Mouse (Mus musculus) hindbrain, embryonic 15.5 days (tissue): ENCODE data around the gene Ube3b. TPM values are rescaled to one million over a fixed set of nuclear protein-coding genes. Genes with fewer than 3 reads are reported as not detected.

Experiments used
- ATAC-seq: fragments of 200-750 bp; cut with Nextera tagmentation; 2 replicates; pipeline ENCODE4 v1.8.0; 2017; ENCODE audit warnings: low read depth, moderate number of reproducible peaks, moderate TSS enrichment; ENCODE audit not compliant: low FRiP score
- H3K27ac ChIP-seq: fragments of 300-500 bp; sonication (generic); replicated peaks from 2 replicates; pipeline ENCODE4 v1.5.1; 2015; ENCODE audit warnings: mild to moderate bottlenecking, inconsistent platforms
- H3K27me3 ChIP-seq: fragments of 300-500 bp; sonication (generic); 2 replicates; pipeline ENCODE4 v1.6.1; 2015; ENCODE audit warnings: control low read depth, inconsistent platforms
- H3K36me3 ChIP-seq: fragments of 300-500 bp; sonication (generic); 2 replicates; pipeline ENCODE4 v1.6.1; 2015; ENCODE audit warnings: control low read depth, inconsistent platforms
- H3K4me1 ChIP-seq: fragments of 300-500 bp; sonication (generic); replicated peaks from 2 replicates; pipeline ENCODE4 v1.6.1; 2015; ENCODE audit warnings: control low read depth, inconsistent platforms
- H3K4me2 ChIP-seq: fragments of 300-500 bp; sonication (generic); 2 replicates; pipeline ENCODE4 v1.6.1; 2015; ENCODE audit warnings: moderate library complexity, mild to moderate bottlenecking, inconsistent platforms
- H3K4me3 ChIP-seq: fragments of 300-500 bp; sonication (generic); 2 replicates; pipeline ENCODE4 v1.5.1; 2015; ENCODE audit warnings: mild to moderate bottlenecking, inconsistent platforms
- H3K9ac ChIP-seq: fragments of 300-500 bp; sonication (generic); 2 replicates; pipeline ENCODE4 v1.6.1; 2015; ENCODE audit warnings: inconsistent platforms
- H3K9me3 ChIP-seq: fragments of 300-500 bp; sonication (generic); 2 replicates; pipeline ENCODE4 v1.6.1; 2016; ENCODE audit warnings: control low read depth, inconsistent platforms
- WGBS: fragments of 180-500 bp; shearing (Covaris S2); methylation state at CpG from one replicate; pipeline ENCODE4 v1.1.7; 2015; 5-methylcytosine and 5-hydroxymethylcytosine counted together
- polyA plus RNA-seq: library from polyadenylated mRNA; unstranded; fragments of >200 nt; fragmentation: Nextera tagmentation; extraction: Ambion mirVana; gene quantifications from 2 replicates; pipeline ENCODE4 v1.2.1, GENCODE M21; 2015

Ube3b gene
- polyA plus RNA-seq, 1 experiment from 2014 or later: 41.3 TPM

- H3K4me2 ChIP-seq: no peak overlapping the region
- no peaks in the 10 kb centered on the region; the same call in 1 of the 2 replicates for H3K36me3 ChIP-seq
- no peak overlapping the region for H3K4me3 ChIP-seq
- 0 out of 2 replicates have a peak, but pooled peaks cover 2% of the 10 kb centered on the region for H3K4me1 ChIP-seq
- no peak overlapping the region for H3K9ac ChIP-seq
- 84% methylated on average over 14 of the region's 14 CpGs for WGBS
- ATAC-seq: no peak
- no peak overlapping the region for H3K27ac ChIP-seq
- H3K9me3 ChIP-seq: no peaks in the 10 kb centered on the region
- H3K27me3 ChIP-seq: no peaks in the 10 kb centered on the region
Measured at GRCm38 (mm10) chr5:114435588-114435987, 55.2 kb downstream of the Ube3b start.

- Histone ChIP-seq H3K27me3 (no peaks in the 10 kb centered on the region), H3K9me3 (no peaks in the 10 kb centered on the region), H3K4me2 (peak within 1 kb of the TSS; percentile 83), H3K9ac (peak within 1 kb of the TSS; percentile 73), H3K27ac (peak within 1 kb of the TSS; percentile 83), H3K36me3 (0 out of 2 replicates have a peak, but pooled peaks cover 4% of the 10 kb centered on the region), H3K4me3 (peak within 1 kb of the TSS; percentile 97), H3K4me1 (peaks cover 26% of the 10 kb centered on the region)
- 3% methylated on average over 43 of the region's 43 CpGs for WGBS
- ATAC-seq: peak; percentile 99
Measured at GRCm38 (mm10) chr5:114443566-114444367, 63.4 kb downstream of the Ube3b start, which contains the start of the genes Mmab and Mvk. Mmab (minus strand) TSS chr5:114444060. Mvk (plus strand) TSS chr5:114444269.

- Histone ChIP-seq H3K9ac (peak overlapping the region; percentile 73), H3K4me1 (peaks cover 28% of the 10 kb centered on the region), H3K4me3 (peak overlapping the region; percentile 97), H3K27ac (peak overlapping the region; percentile 72), H3K27me3 (no peaks in the 10 kb centered on the region), H3K36me3 (0 out of 2 replicates have a peak, but pooled peaks cover 4% of the 10 kb centered on the region), H3K9me3 (no peaks in the 10 kb centered on the region), H3K4me2 (peak overlapping the region; percentile 83)
- WGBS: under 1% methylated on average over 21 of the region's 21 CpGs
- ATAC-seq: peak; percentile 37; the same call in 1 of the 2 replicates
Measured at GRCm38 (mm10) chr5:114444368-114444692, 63.9 kb downstream of the Ube3b start.

- Histone ChIP-seq H3K9ac (no peak overlapping the region), H3K27ac (no peak overlapping the region), H3K4me2 (no peak overlapping the region), H3K9me3 (no peaks in the 10 kb centered on the region), H3K27me3 (no peaks in the 10 kb centered on the region), H3K4me1 (peaks cover 21% of the 10 kb centered on the region), H3K36me3 (peaks cover 17% of the 10 kb centered on the region), H3K4me3 (no peak overlapping the region)
- no peak for ATAC-seq
- WGBS: 92% methylated on average over 4 of the region's 4 CpGs
Measured at GRCm38 (mm10) chr5:114449011-114449410, 68.6 kb downstream of the Ube3b start.

- Histone ChIP-seq H3K9me3 (no peaks in the 10 kb centered on the region), H3K9ac (no peak overlapping the region), H3K4me2 (no peak overlapping the region), H3K36me3 (peaks cover 8% of the 10 kb centered on the region), H3K27me3 (no peaks in the 10 kb centered on the region), H3K4me1 (0 out of 2 replicates have a peak, but pooled peaks cover 3% of the 10 kb centered on the region), H3K27ac (no peak overlapping the region), H3K4me3 (no peak overlapping the region)
- WGBS: 66% methylated on average over 9 of the region's 9 CpGs
- no peak for ATAC-seq
Measured at GRCm38 (mm10) chr5:114456287-114456686, 75.9 kb downstream of the Ube3b start.

GRCm38 (mm10) chr5:114456995-114457605, 76.7 kb downstream of the Ube3b start:
- Histone ChIP-seq H3K4me1 (0 out of 2 replicates have a peak, but pooled peaks cover 4% of the 10 kb centered on the region), H3K9ac (no peak overlapping the region), H3K27ac (no peak overlapping the region), H3K4me2 (no peak overlapping the region), H3K27me3 (no peaks in the 10 kb centered on the region), H3K36me3 (peaks cover 8% of the 10 kb centered on the region), H3K4me3 (no peak overlapping the region), H3K9me3 (no peaks in the 10 kb centered on the region)
- 80% methylated on average over 16 of the region's 16 CpGs for WGBS
- no peak for ATAC-seq

GRCm38 (mm10) chr5:114461238-114461637, 80.8 kb downstream of the Ube3b start:
- Histone ChIP-seq H3K27me3 (no peaks in the 10 kb centered on the region), H3K4me1 (peaks cover 19% of the 10 kb centered on the region), H3K4me3 (no peak overlapping the region), H3K9me3 (no peaks in the 10 kb centered on the region), H3K27ac (no peak overlapping the region), H3K4me2 (no peak overlapping the region), H3K9ac (no peak overlapping the region), H3K36me3 (no peaks in the 10 kb centered on the region)
- WGBS: 8% methylated on average over 7 of the region's 7 CpGs
- peak; percentile 24; the same call in 1 of the 2 replicates for ATAC-seq

- no peak for ATAC-seq
- WGBS: 81% methylated on average over 24 of the region's 24 CpGs
- Histone ChIP-seq H3K36me3 (no peaks in the 10 kb centered on the region), H3K9ac (no peak overlapping the region), H3K9me3 (no peaks in the 10 kb centered on the region), H3K27ac (no peak overlapping the region), H3K4me2 (no peak overlapping the region), H3K4me3 (no peak overlapping the region), H3K4me1 (peaks cover 30% of the 10 kb centered on the region), H3K27me3 (no peaks in the 10 kb centered on the region)
Measured at GRCm38 (mm10) chr5:114462067-114463040, 81.9 kb downstream of the Ube3b start.

GRCm38 (mm10) chr5:114464561-114464960, 84.2 kb downstream of the Ube3b start:
- ATAC-seq: no peak
- peaks cover 37% of the 10 kb centered on the region for H3K4me1 ChIP-seq

GRCm38 (mm10) chr5:114465641-114466040, 85.2 kb downstream of the Ube3b start:
- WGBS: 64% methylated on average over 7 of the region's 7 CpGs
- no peak overlapping the region for H3K4me3 ChIP-seq
- no peak overlapping the region for H3K9ac ChIP-seq
- no peaks in the 10 kb centered on the region for H3K9me3 ChIP-seq
- H3K27me3 ChIP-seq: no peaks in the 10 kb centered on the region
- H3K36me3 ChIP-seq: no peaks in the 10 kb centered on the region
- no peak overlapping the region for H3K4me2 ChIP-seq
- H3K4me1 ChIP-seq: peaks cover 37% of the 10 kb centered on the region
- H3K27ac ChIP-seq: no peak overlapping the region
- no peak for ATAC-seq

More at GRCm38 (mm10) chr5:114464561-114464960, 84.2 kb downstream of the Ube3b start:
- no peak overlapping the region for H3K4me2 ChIP-seq
- no peaks in the 10 kb centered on the region for H3K36me3 ChIP-seq
- H3K27ac ChIP-seq: no peak overlapping the region
- WGBS: 72% methylated on average over 2 of the region's 2 CpGs
- H3K9me3 ChIP-seq: no peaks in the 10 kb centered on the region
- no peaks in the 10 kb centered on the region for H3K27me3 ChIP-seq
- no peak overlapping the region for H3K4me3 ChIP-seq
- H3K9ac ChIP-seq: no peak overlapping the region

GRCm38 (mm10) chr5:114467019-114467418, 86.6 kb downstream of the Ube3b start:
- Histone ChIP-seq H3K27ac (peak overlapping the region; percentile 81), H3K9ac (peak overlapping the region; percentile 35; the same call in 1 of the 2 replicates), H3K4me1 (peaks cover 33% of the 10 kb centered on the region), H3K9me3 (no peaks in the 10 kb centered on the region), H3K27me3 (no peaks in the 10 kb centered on the region), H3K36me3 (no peaks in the 10 kb centered on the region), H3K4me3 (peak overlapping the region; percentile 17), H3K4me2 (peak overlapping the region; percentile 51)
- 1% methylated on average over 11 of the region's 11 CpGs for WGBS
- ATAC-seq: peak; percentile 39
